Mouse (Mus musculus) liver, embryonic 16.5 days (tissue): ENCODE data around the gene Bcl6b. TPM values are rescaled to one million over a fixed set of nuclear protein-coding genes. Genes with fewer than 3 reads are reported as not detected.

Experiments
- ATAC-seq: fragments of 200-750 bp; cut with Nextera tagmentation; 2 replicates; pipeline ENCODE4 v1.8.0; 2017; ENCODE audit warnings: low read depth, mild to moderate bottlenecking, moderate number of reproducible peaks, moderate library complexity
- H3K27ac ChIP-seq: fragments of 300-500 bp; sonication (generic); 2 replicates; pipeline ENCODE4 v1.5.1; 2014; ENCODE audit warnings: mild to moderate bottlenecking, low read length
- H3K27me3 ChIP-seq: fragments of 300-500 bp; sonication (generic); 2 replicates; pipeline ENCODE4 v1.6.1; 2014; ENCODE audit warnings: low read depth, low read length, mixed read lengths; ENCODE audit not compliant: control insufficient read depth, insufficient read depth
- H3K36me3 ChIP-seq: fragments of 300-500 bp; sonication (generic); 2 replicates; pipeline ENCODE4 v1.6.1; 2014; ENCODE audit warnings: mild to moderate bottlenecking; ENCODE audit not compliant: control insufficient read depth, insufficient read depth
- H3K4me1 ChIP-seq: fragments of 300-500 bp; sonication (generic); 2 replicates; pipeline ENCODE4 v1.6.1; 2014; ENCODE audit warnings: low read depth, low read length, mixed read lengths; ENCODE audit not compliant: control insufficient read depth
- H3K4me2 ChIP-seq: fragments of 300-500 bp; sonication (generic); 2 replicates; pipeline ENCODE4 v1.6.1; 2014; ENCODE audit warnings: low read depth, low read length, mixed read lengths
- H3K4me3 ChIP-seq: fragments of 300-500 bp; sonication (generic); 2 replicates; pipeline ENCODE4 v1.5.1; 2014; ENCODE audit warnings: low read depth, mild to moderate bottlenecking, low read length
- H3K9ac ChIP-seq: fragments of 300-500 bp; sonication (generic); 2 replicates; pipeline ENCODE4 v1.6.1; 2014; ENCODE audit warnings: low read depth, low read length
- H3K9me3 ChIP-seq: fragments of 300-500 bp; sonication (generic); replicated peaks from 2 replicates; pipeline ENCODE4 v1.6.1; 2016; ENCODE audit warnings: low read length; ENCODE audit not compliant: control insufficient read depth
- WGBS: fragments of 180-500 bp; shearing (Covaris S2); extraction: QIAGEN DNeasy Blood & Tissue Kit; methylation state at CpG from one replicate; pipeline ENCODE4 v1.1.7; 2014; ENCODE audit not compliant: insufficient replicate concordance; 5-methylcytosine and 5-hydroxymethylcytosine counted together
- microRNA counts: library from miRNA; unstranded; fragments of <30 nt; microRNA quantifications from one replicate; lab custom pipeline; 2016
- microRNA-seq: library from miRNA; unstranded; fragments of <30 nt; microRNA quantifications from one replicate; pipeline ENCODE4, GENCODE M21; 2016
- polyA plus RNA-seq: library from polyadenylated mRNA; unstranded; fragments of >200 nt; fragmentation: Nextera tagmentation; extraction: Ambion mirVana; gene quantifications from 2 replicates; pipeline ENCODE4 v1.2.1, GENCODE M21; 2015

The Bcl6b gene
- polyA plus RNA-seq, 1 experiment from 2014 or later: 2.3 TPM

DNA sequence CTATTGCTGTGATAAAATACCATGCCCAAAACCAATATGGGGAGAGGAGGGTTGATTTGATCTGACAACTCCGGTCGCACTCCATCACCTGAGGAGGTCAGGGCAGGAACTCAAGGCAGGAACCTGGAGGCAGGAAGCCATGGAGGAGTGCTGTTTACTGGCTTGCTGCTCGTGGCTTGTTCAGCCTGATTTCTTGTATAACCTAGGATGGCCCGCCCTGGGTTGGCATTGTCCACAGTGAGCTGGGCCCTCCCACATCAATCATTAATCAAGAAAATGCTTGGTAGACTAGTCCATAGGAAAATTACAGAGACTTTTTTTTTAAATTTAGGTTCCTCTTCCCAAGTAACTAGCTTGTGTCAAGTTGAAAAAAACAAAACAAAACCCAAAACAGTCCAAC, 55.1 kb downstream of the Bcl6b start:
- Histone ChIP-seq H3K9me3 (no peaks in the 10 kb centered on the region), H3K4me3 (no peak overlapping the region), H3K9ac (no peak overlapping the region), H3K27me3 (no peaks in the 10 kb centered on the region), H3K4me1 (no peaks in the 10 kb centered on the region), H3K36me3 (no peaks in the 10 kb centered on the region), H3K27ac (no peak overlapping the region), H3K4me2 (no peak overlapping the region)
- WGBS: 58% methylated on average over 4 of the region's 4 CpGs
- no peak for ATAC-seq

MicroRNAs encoded within 50 kb of the gene (microRNA counts, 519-probe panel; counts per million panel counts)
- microRNA mmu-miR-195 (lab: Ali Mortazavi, UCI) (60.7 counts per million), microRNA mmu-miR-497 (lab: Ali Mortazavi, UCI) (2,254 counts per million, percentile 43 among the panel's probes with 10 or more counts)

Small RNA genes lying within 50 kb of the gene (microRNA-seq; reads per million reads assigned to microRNA genes)
- gene Mir195a (302 reads per million, percentile 65 among the genes with 10 or more reads in this experiment), gene Mir497 (not detected), gene Mir497b (not detected)

Other genes with a start within 250 kb of the Bcl6b start
- gene Ctdnep1, start 248.6 kb downstream of the Bcl6b start, polyA plus RNA-seq: 7.1 and 7.3 TPM in 2 replicates
- gene Elp5, start 247.3 kb downstream of the Bcl6b start, polyA plus RNA-seq: 55.1 and 57.2 TPM in 2 replicates
- gene Gabarap, start 238.7 kb downstream of the Bcl6b start, polyA plus RNA-seq: 255 and 280 TPM in 2 replicates
- gene Phf23, start 234.0 kb downstream of the Bcl6b start, polyA plus RNA-seq: 17.5 and 18.2 TPM in 2 replicates
- 4.4 and 5.1 TPM in 2 replicates for gene Dvl2, start 229.2 kb downstream of the Bcl6b start, polyA plus RNA-seq
- 127 and 138 TPM in 2 replicates for gene Acadvl, start 214.4 kb downstream of the Bcl6b start, polyA plus RNA-seq
- gene Dlg4, start 212.9 kb downstream of the Bcl6b start, polyA plus RNA-seq: 0.40 and 0.53 TPM in 2 replicates
- gene Asgr1, start 175.7 kb downstream of the Bcl6b start, polyA plus RNA-seq: 5.0 and 6.0 TPM in 2 replicates
- gene Asgr2, start 137.2 kb downstream of the Bcl6b start, polyA plus RNA-seq: 12.9 and 13.1 TPM in 2 replicates
- gene Mgl2, start 99.5 kb downstream of the Bcl6b start, polyA plus RNA-seq: 2.5 and 3.0 TPM in 2 replicates
- 0.63 and 0.64 TPM in 2 replicates for gene Clec10a, start 73.6 kb downstream of the Bcl6b start, polyA plus RNA-seq
- gene Slc16a11, start 17.0 kb downstream of the Bcl6b start, polyA plus RNA-seq: 1.1 and 1.3 TPM in 2 replicates
- 2.6 and 4.3 TPM in 2 replicates for gene Slc16a13, start 8.7 kb downstream of the Bcl6b start, polyA plus RNA-seq
- 53.9 and 54.5 TPM in 2 replicates for gene 0610010K14Rik, start 8.1 kb upstream of the Bcl6b start, polyA plus RNA-seq
- gene Gm21988, start 10.0 kb upstream of the Bcl6b start, polyA plus RNA-seq: 3.4 and 4.3 TPM in 2 replicates
- 146 and 159 TPM in 2 replicates for gene Rnasek, start 10.0 kb upstream of the Bcl6b start, polyA plus RNA-seq
- 13.0 and 14.8 TPM in 2 replicates for gene Alox12, start 25.6 kb upstream of the Bcl6b start, polyA plus RNA-seq
- gene Alox12e, start 92.8 kb upstream of the Bcl6b start, polyA plus RNA-seq: 0.11 TPM in 1 of 2 replicates, not detected in the other
- gene Alox15, start 122.2 kb upstream of the Bcl6b start, polyA plus RNA-seq: 1.7 and 2.0 TPM in 2 replicates
- 11.1 and 13.1 TPM in 2 replicates for gene Pelp1, start 180.2 kb upstream of the Bcl6b start, polyA plus RNA-seq
- 15.0 and 15.8 TPM in 2 replicates for gene Arrb2, start 202.8 kb upstream of the Bcl6b start, polyA plus RNA-seq
- 12.8 and 13.7 TPM in 2 replicates for gene Med11, start 222.1 kb upstream of the Bcl6b start, polyA plus RNA-seq
- gene Zmynd15, start 229.6 kb upstream of the Bcl6b start, polyA plus RNA-seq: 0.42 and 0.87 TPM in 2 replicates
- gene Cxcl16, start 230.2 kb upstream of the Bcl6b start, polyA plus RNA-seq: 2.6 and 3.0 TPM in 2 replicates